Mouse (Mus musculus) MEL (cell line): ENCODE results near the gene Gucd1. TPM values are rescaled to one million over a fixed set of nuclear protein-coding genes. Genes with fewer than 3 reads are reported as not detected.

Experiments used
- DNase-seq: peaks from one replicate; pipeline ENCODE4 v3.0.0; 2011; ENCODE audit warnings: low read depth, low spot score
- H3K27ac ChIP-seq: 2 replicates; pipeline ENCODE4 v1.5.1; 2012; ENCODE audit warnings: low read depth, mild to moderate bottlenecking, control low read depth, low read length, moderate library complexity; ENCODE audit not compliant: control insufficient read depth
- H3K27me3 ChIP-seq, 2 experiments: fragments of 150-350 bp in 1 of 2; sonication (generic) in 1 of 2; 2 replicates each; pipeline ENCODE4 v1.6.1; 2012; ENCODE audit warnings: low read length in 2 of 2, mild to moderate bottlenecking in 2 of 2, improper control_type of control experiment in 1 of 2, moderate library complexity in 1 of 2; ENCODE audit not compliant: insufficient read depth in 2 of 2, control insufficient read depth in 1 of 2
- H3K36me3 ChIP-seq, 2 experiments: 2 replicates each; pipeline ENCODE4 v1.6.1; 2012 to 2014; ENCODE audit warnings: low read length in 2 of 2, improper control_type of control experiment in 1 of 2, inconsistent platforms in 1 of 2, mild to moderate bottlenecking in 1 of 2; ENCODE audit not compliant: insufficient read depth in 2 of 2, control insufficient read depth in 1 of 2
- H3K4me1 ChIP-seq, 2 experiments: fragments of 150-350 bp in 1 of 2; sonication (generic) in 1 of 2; 2 replicates each; pipeline ENCODE4 v1.6.1; 2012; ENCODE audit warnings: low read length in 2 of 2, improper control_type of control experiment in 1 of 2, mild to moderate bottlenecking in 1 of 2; ENCODE audit not compliant: insufficient read depth in 2 of 2, control insufficient read depth in 1 of 2
- H3K4me3 ChIP-seq, 2 experiments: fragments of 150-350 bp in 1 of 2; sonication (generic) in 1 of 2; 2 replicates each; pipeline ENCODE4 v1.5.1; 2012; ENCODE audit warnings: low read depth in 2 of 2, low read length in 2 of 2, mild to moderate bottlenecking in 2 of 2, moderate library complexity in 2 of 2, control low read depth in 1 of 2, improper control_type of control experiment in 1 of 2; ENCODE audit not compliant: control insufficient read depth in 1 of 2, insufficient read depth in 1 of 2
- H3K79me2 ChIP-seq: 2 replicates; pipeline ENCODE4 v1.6.1; 2012; ENCODE audit warnings: mild to moderate bottlenecking, low read length, moderate library complexity; ENCODE audit not compliant: control insufficient read depth, poor library complexity, insufficient read depth
- H3K9ac ChIP-seq: 2 replicates; pipeline ENCODE4 v1.6.1; 2012; ENCODE audit warnings: low read depth, mild to moderate bottlenecking, control low read depth, low read length, moderate library complexity; ENCODE audit not compliant: control insufficient read depth, poor library complexity, severe bottlenecking
- H3K9me3 ChIP-seq: fragments of 150-350 bp; sonication (generic); replicated peaks from 2 replicates; pipeline ENCODE4 v1.6.1; 2012; ENCODE audit warnings: mild to moderate bottlenecking, low read length, improper control_type of control experiment, moderate library complexity; ENCODE audit not compliant: insufficient read depth
- BHLHE40 ChIP-seq: IDR thresholded peaks from 2 replicates; pipeline ENCODE4 v1.6.1; 2012; ENCODE audit warnings: low read depth, mild to moderate bottlenecking, inconsistent platforms, low read length, improper control_type of control experiment, borderline replicate concordance
- CHD1 ChIP-seq: IDR thresholded peaks from 2 replicates; pipeline ENCODE4 v1.6.1; 2012; ENCODE audit warnings: low read depth, mild to moderate bottlenecking, inconsistent platforms, low read length, improper control_type of control experiment
- CTCF ChIP-seq, 3 experiments: IDR thresholded peaks in 2 of 3; conservative IDR thresholded peaks in 1 of 3; 2 replicates each; pipeline ENCODE4 v1.5.1; 2011 to 2012; ENCODE audit warnings: low read length in 3 of 3, low read depth in 2 of 3, mild to moderate bottlenecking in 2 of 3, improper control_type of control experiment in 1 of 3, inconsistent platforms in 1 of 3, mixed read lengths in 1 of 3, moderate library complexity in 1 of 3; ENCODE audit not compliant: control insufficient read depth in 1 of 3, insufficient read depth in 1 of 3, poor library complexity in 1 of 3, severe bottlenecking in 1 of 3
- E2F4 ChIP-seq: IDR thresholded peaks from 2 replicates; pipeline ENCODE4 v1.6.1; 2011; ENCODE audit warnings: low read depth, low read length, improper control_type of control experiment, borderline replicate concordance
- EP300 ChIP-seq, 2 experiments: IDR thresholded peaks; 2 replicates each; pipeline ENCODE4 v1.6.1; 2011; ENCODE audit warnings: improper control_type of control experiment in 2 of 2, low read length in 2 of 2, low read depth in 1 of 2, mild to moderate bottlenecking in 1 of 2
- GABPA ChIP-seq: IDR thresholded peaks from 2 replicates; pipeline ENCODE4 v1.6.1; 2012; ENCODE audit warnings: low read depth, mild to moderate bottlenecking, inconsistent platforms, low read length, improper control_type of control experiment, moderate library complexity
- HCFC1 ChIP-seq: IDR thresholded peaks from 2 replicates; pipeline ENCODE4 v1.6.1; 2012; ENCODE audit warnings: low read depth, mild to moderate bottlenecking, inconsistent platforms, low read length, improper control_type of control experiment, moderate library complexity
- KAT2A ChIP-seq: conservative IDR thresholded peaks from 2 replicates; pipeline ENCODE4 v1.6.1; 2012; ENCODE audit warnings: low read depth, low read length, improper control_type of control experiment, inconsistent platforms
- MAFK ChIP-seq: IDR thresholded peaks from 2 replicates; pipeline ENCODE4 v1.6.1; 2011; ENCODE audit warnings: low read depth, mild to moderate bottlenecking, low read length, improper control_type of control experiment, borderline replicate concordance
- MAZ ChIP-seq: IDR thresholded peaks from 2 replicates; pipeline ENCODE4 v1.6.1; 2012; ENCODE audit warnings: low read depth, mild to moderate bottlenecking, inconsistent platforms, low read length, improper control_type of control experiment
- MEF2A ChIP-seq: IDR thresholded peaks from 2 replicates; pipeline ENCODE4 v1.6.1; 2014; ENCODE audit warnings: low read depth, mild to moderate bottlenecking, inconsistent platforms, low read length, improper control_type of control experiment; ENCODE audit not compliant: poor library complexity, insufficient replicate concordance, severe bottlenecking; ENCODE audit errors: extremely low read depth
- NELFE ChIP-seq: IDR thresholded peaks from 2 replicates; pipeline ENCODE4 v1.6.1; 2011; ENCODE audit warnings: low read depth, low read length, improper control_type of control experiment
- NRF1 ChIP-seq: IDR thresholded peaks from 2 replicates; pipeline ENCODE4 v1.6.1; 2014; ENCODE audit warnings: low read depth, mild to moderate bottlenecking, inconsistent platforms, low read length, improper control_type of control experiment, moderate library complexity; ENCODE audit not compliant: poor library complexity, insufficient read depth, severe bottlenecking
- POLR2AphosphoS2 ChIP-seq: IDR thresholded peaks from 2 replicates; pipeline ENCODE4 v1.6.1; 2011; ENCODE audit warnings: low read length, improper control_type of control experiment
- RCOR1 ChIP-seq: IDR thresholded peaks from 2 replicates; pipeline ENCODE4 v1.6.1; 2012; ENCODE audit warnings: low read depth, mild to moderate bottlenecking, inconsistent platforms, low read length, improper control_type of control experiment
- ZC3H11A ChIP-seq: IDR thresholded peaks from 2 replicates; pipeline ENCODE4 v1.6.1; 2012; ENCODE audit warnings: low read depth, mild to moderate bottlenecking, inconsistent platforms, low read length, improper control_type of control experiment
- ZNF384 ChIP-seq: IDR thresholded peaks from 2 replicates; pipeline ENCODE4 v1.6.1; 2012; ENCODE audit warnings: low read depth, mild to moderate bottlenecking, inconsistent platforms, low read length, improper control_type of control experiment
- polyA plus RNA-seq, 2 experiments: library from polyadenylated mRNA; stranded (reverse) in 1 of 2; unstranded in 1 of 2; fragments of >175 nt in 1 of 2; fragments of >200 nt in 1 of 2; gene quantifications; 2 replicates each; pipeline versions ENCODE4 v1.2.1 to v1.2.4; 2012; ENCODE audit warnings: low replicate concordance in 2 of 2, low read depth in 1 of 2; ENCODE audit not compliant: insufficient read length in 2 of 2, insufficient read depth in 1 of 2, missing spikeins in 1 of 2
- total RNA-seq: library from RNA; depleted of rRNA; stranded (reverse); fragments of 300-350 nt; gene quantifications from 2 replicates; pipeline ENCODE4 v1.2.3, GENCODE M21; 2012

Gene Gucd1
- total and polyA plus RNA-seq, 3 experiments, result 18.7 to 30.7 TPM; not detected in 1

DNA sequence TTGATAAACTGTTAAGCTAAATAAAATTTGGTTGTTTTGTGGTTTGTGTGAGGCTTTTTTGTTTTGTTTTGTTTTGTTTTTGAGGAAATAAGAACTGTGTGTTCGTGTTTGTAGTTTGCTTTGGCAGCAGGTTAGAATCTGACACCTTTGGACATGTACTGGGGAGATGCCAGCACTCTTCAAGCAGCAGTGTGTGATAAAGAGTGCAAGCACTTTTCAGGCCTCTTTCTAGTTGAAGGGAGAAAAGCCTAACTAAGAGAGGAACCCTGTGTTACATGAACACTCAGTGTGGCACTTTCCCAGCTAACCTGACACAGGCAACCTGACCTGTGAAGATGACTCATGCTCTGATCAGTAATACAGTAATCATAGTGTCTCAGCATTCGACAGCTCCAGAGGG is 17.7 kb upstream of the Gucd1 start:
- no peaks in the 10 kb centered on the region for H3K9me3 ChIP-seq
- no peak overlapping the region for H3K4me3 ChIP-seq
- peaks cover 0 to 17% of the 10 kb centered on the region in 2 experiments; a peak in 2 of 4 replicates for H3K36me3 ChIP-seq
- TF ChIP-seq CTCF (IDR thresholded peaks at IDR 0.05 in 2 of 3, conservative IDR thresholded peaks at IDR 0.05 in 1 of 3; ENCODE audit: control insufficient read depth in 1 of 3, insufficient read depth in 1 of 3, low read depth in 2 of 3, low read length in 3 of 3, poor library complexity in 1 of 3, severe bottlenecking in 1 of 3), result no peak
- TF ChIP-seq NRF1, result no peak
- no peak for TF ChIP-seq CHD1
- no peak for TF ChIP-seq KAT2A
- TF ChIP-seq ZNF384, result no peak
- TF ChIP-seq MEF2A, result no peak
- TF ChIP-seq NELFE, result no peak
- TF ChIP-seq POLR2AphosphoS2, result no peak
- TF ChIP-seq E2F4, result no peak
- no peak for TF ChIP-seq HCFC1
- TF ChIP-seq MAZ, result no peak
- no peaks in the 10 kb centered on the region for H3K27me3 ChIP-seq
- no peaks in the 10 kb centered on the region for H3K4me1 ChIP-seq
- H3K79me2 ChIP-seq, result peaks cover 5% of the 10 kb centered on the region; the same call in 1 of the 2 replicates
- H3K27ac ChIP-seq, result no peak overlapping the region
- no peak overlapping the region for H3K9ac ChIP-seq
- no peak for DNase-seq

DNA sequence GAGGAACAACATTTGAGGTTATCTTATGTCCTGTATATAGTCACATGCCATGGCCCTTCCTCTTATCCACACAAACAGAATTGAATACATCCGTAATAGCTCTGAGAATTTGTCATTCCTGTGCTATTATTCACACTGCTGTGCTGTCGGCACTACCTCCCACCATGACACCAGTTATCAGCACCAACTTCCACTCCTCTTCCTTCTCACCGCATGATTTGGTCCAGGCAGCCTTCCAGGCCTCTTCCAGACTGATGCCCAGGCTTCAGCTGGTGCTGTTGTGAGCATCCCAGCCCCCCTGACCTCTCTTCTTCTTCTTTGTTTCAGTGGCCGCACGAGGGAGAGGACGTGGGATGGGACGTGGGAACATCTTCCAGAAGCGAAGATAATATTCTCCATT is 17.2 kb upstream of the Gucd1 start:
- H3K4me1 ChIP-seq, result no peaks in the 10 kb centered on the region
- H3K9ac ChIP-seq, result no peak overlapping the region
- H3K9me3 ChIP-seq, result no peaks in the 10 kb centered on the region
- peaks cover 10% of the 10 kb centered on the region for H3K79me2 ChIP-seq
- H3K27ac ChIP-seq, result no peak overlapping the region
- peaks cover 0 to 19% of the 10 kb centered on the region in 2 experiments; a peak in 2 of 4 replicates for H3K36me3 ChIP-seq
- no peak for TF ChIP-seq BHLHE40
- no peak for TF ChIP-seq GABPA
- no peak for TF ChIP-seq MAFK
- no peaks in the 10 kb centered on the region for H3K27me3 ChIP-seq
- no peak for DNase-seq
- H3K4me3 ChIP-seq, result no peak overlapping the region

DNA sequence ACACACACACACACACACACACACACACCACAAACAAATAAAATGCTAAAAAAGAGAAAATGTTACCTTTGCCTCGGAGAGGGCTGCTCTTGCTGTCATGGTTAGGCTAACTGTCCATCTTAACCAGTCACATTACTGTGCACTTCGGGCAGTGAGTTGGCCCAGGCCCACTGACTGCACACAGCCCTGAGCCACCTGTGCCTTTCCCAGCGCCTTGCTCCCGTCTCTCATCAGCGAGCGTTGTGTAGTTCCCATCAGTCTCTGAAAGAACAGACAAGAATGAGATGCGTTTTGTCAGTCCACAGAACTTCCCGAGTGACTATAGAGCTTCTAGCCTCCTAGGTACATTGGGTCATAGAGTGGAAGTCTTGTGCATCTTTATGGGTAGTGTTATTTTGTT is 16.4 kb upstream of the Gucd1 start:
- Histone ChIP-seq H3K9ac (no peak overlapping the region), H3K27ac (no peak overlapping the region), H3K79me2 (peaks cover 14% of the 10 kb centered on the region), H3K4me1 (no peaks in the 10 kb centered on the region), H3K27me3 (no peaks in the 10 kb centered on the region), H3K9me3 (no peaks in the 10 kb centered on the region), H3K4me3 (no peak overlapping the region), H3K36me3 (peaks cover 0 to 20% of the 10 kb centered on the region in 2 experiments; a peak in 2 of 4 replicates)
- DNase-seq, result no peak
- TF ChIP-seq ZC3H11A (no peak), RCOR1 (no peak), EP300 (IDR thresholded peaks at IDR 0.05; ENCODE audit: low read depth in 1 of 2, low read length in 2 of 2) (no peak), NRF1 (no peak)
